Mouse (Mus musculus) testis, adult 2 months (tissue): ENCODE measurements around the gene Trim15.

ENCODE experiments used
- CTCF ChIP-seq: fragments of 200-500 bp; IDR thresholded peaks from 2 replicates; pipeline ENCODE4 v1.5.1; 2012; ENCODE audit warnings: low read depth, mild to moderate bottlenecking, inconsistent platforms, low read length, moderate library complexity; ENCODE audit not compliant: control insufficient read depth, insufficient read depth, insufficient replicate concordance
- POLR2A ChIP-seq: fragments of 200-500 bp; IDR thresholded peaks from 2 replicates; pipeline ENCODE4 v1.6.1; 2012; ENCODE audit warnings: low read depth, mild to moderate bottlenecking, inconsistent platforms, low read length, moderate library complexity; ENCODE audit not compliant: control insufficient read depth

DNA sequence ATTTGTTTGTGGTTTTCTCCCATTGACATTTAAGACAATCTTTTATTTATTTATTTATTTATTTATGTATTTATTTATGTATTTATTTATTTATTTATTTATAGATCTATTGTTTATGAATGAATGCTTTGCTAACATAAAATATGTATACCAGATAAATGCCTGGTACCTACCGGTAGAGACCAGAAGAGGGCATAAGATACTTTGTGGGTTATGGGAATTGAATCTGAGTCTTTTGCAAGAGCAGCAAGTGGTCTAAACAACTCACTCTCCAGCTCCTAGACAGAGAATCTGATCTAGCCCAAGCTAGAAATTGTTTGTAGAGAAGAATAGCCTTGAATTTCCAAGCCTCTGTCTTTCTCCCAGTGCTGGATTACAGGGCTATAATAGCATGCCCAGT, 33.7 kb upstream of the Trim15 start:
- TF ChIP-seq POLR2A: no peak
- no peak for TF ChIP-seq CTCF
